Mouse (Mus musculus) gastrocnemius, adult 8-10 months (tissue): Measurements from ENCODE around the gene Olfr1326-ps1. TPM values are rescaled to one million over a fixed set of nuclear protein-coding genes. Genes with fewer than 3 reads are reported as not detected.

Experiments used
- DNase-seq, 2 experiments: peaks; one replicate each; pipeline ENCODE4 v3.0.0; 2022; ENCODE audit warnings: low spot score in 2 of 2
- total RNA-seq, 4 experiments: library from RNA; stranded (reverse); gene quantifications; 2 replicates each; pipeline ENCODE4 v1.2.4; 2022

Olfr1326-ps1 gene
- not detected for total RNA-seq

GRCm38 (mm10) chrX:74574788-74575187 is at the start of gene Olfr1326-ps1:
Gene Olfr1326-ps1 (minus strand): TSS chrX:74574888.
- no peak for DNase-seq

- DNase-seq, result no peak
Measured at GRCm38 (mm10) chrX:74592379-74592778, 17.7 kb upstream of the Olfr1326-ps1 start, which contains the start of gene Olfr1325. Gene Olfr1325 (plus strand): TSS chrX:74592679.

Other genes starting within 250 kb of the Olfr1326-ps1 start
- under 1 TPM; 0.27 to 0.73 (median 0.58) TPM for gene Plxna3, start 245.8 kb downstream of the Olfr1326-ps1 start, total RNA-seq
- gene Lage3, start 221.3 kb downstream of the Olfr1326-ps1 start, total RNA-seq, result 10 to 100 TPM; 36.1 to 50.3 (median 43.0) TPM
- 10 to 100 TPM; 56.6 to 63.1 (median 60.5) TPM for gene Ubl4a, start 201.7 kb downstream of the Olfr1326-ps1 start, total RNA-seq
- gene Slc10a3, start 201.5 kb downstream of the Olfr1326-ps1 start, total RNA-seq, result 1 to 10 TPM; 1.9 to 2.7 (median 2.4) TPM
- 10 to 100 TPM; 12.8 to 15.3 (median 14.2) TPM for gene Fam3a, start 181.6 kb downstream of the Olfr1326-ps1 start, total RNA-seq
- 10 to 100 TPM; 21.6 to 31.2 (median 25.5) TPM for gene Ikbkg, start 181.6 kb downstream of the Olfr1326-ps1 start, total RNA-seq
- gene G6pdx, start 145.7 kb downstream of the Olfr1326-ps1 start, total RNA-seq, result 1 to 10 TPM; 2.0 to 4.2 (median 3.4) TPM
- not detected for gene Gm6880, start 93.5 kb downstream of the Olfr1326-ps1 start, total RNA-seq
- not detected for gene Olfr1325, start 17.8 kb upstream of the Olfr1326-ps1 start, total RNA-seq
- gene Gm5640, start 70.7 kb upstream of the Olfr1326-ps1 start, total RNA-seq, result not detected
- not detected for gene Gm6890, start 166.0 kb upstream of the Olfr1326-ps1 start, total RNA-seq